Mouse (Mus musculus): Measurements from ENCODE around the gene Igflr1.

- TF ChIP-seq CTCF (IDR thresholded peaks at IDR 0.05; ENCODE audit: borderline replicate concordance, extremely low read depth, insufficient read depth, insufficient read length): no peak
- peak; percentile 23; the same call in 1 of the 2 replicates for TF ChIP-seq POLR2A (IDR thresholded peaks at IDR 0.05; ENCODE audit: borderline replicate concordance, extremely low read depth, insufficient read depth, insufficient read length, poor library complexity, severe bottlenecking)
These were observed 12.9 kb upstream of the Igflr1 start, which contains the start of the genes Hspb6 and Proser3 for GRCm38 (mm10) chr7:30552102-30553020.
